ENCODE assay signal across 8 mouse cellular contexts in genomic region chr14:120910320-120910719, GRCm38 (mm10). TPM values are rescaled to one million over a fixed set of nuclear protein-coding genes. Genes with fewer than 3 reads are reported as not detected.
DNase-seq lines count a peak whose midpoint lies in the region; ATAC-seq and TF ChIP-seq lines count a peak whose summit lies in the region.

No protein-coding gene starts in this region.

- no peaks in the 10 kb centered on the region for H3K27me3 ChIP-seq in cerebellum, adult 2 months (ENCODE audit: control insufficient read depth, insufficient read depth, low read length)
- H3K27me3 ChIP-seq in embryonic facial prominence, embryonic 10.5 days (replicated peaks; ENCODE audit: low read depth, poor library complexity, severe bottlenecking) = no peaks in the 10 kb centered on the region
- H3K27me3 ChIP-seq in heart, postnatal 0 days (ENCODE audit: control insufficient read depth, insufficient read depth, low read length) = no peaks in the 10 kb centered on the region
- no peaks in the 10 kb centered on the region for H3K27me3 ChIP-seq in liver, embryonic 15.5 days

- 1% methylated on average over 17 of the region's 18 CpGs for WGBS in cerebellum, adult 2 months
- under 1% methylated on average over 18 of the region's 18 CpGs for WGBS in embryonic facial prominence, embryonic 10.5 days
- under 1% methylated on average over 18 of the region's 18 CpGs for WGBS in heart, postnatal 0 days
- under 1% methylated on average over 18 of the region's 18 CpGs for WGBS in liver, embryonic 15.5 days (ENCODE audit: insufficient replicate concordance)

- TF ChIP-seq EP300 in heart, postnatal 0 days (IDR thresholded peaks at IDR 0.05; ENCODE audit: low read depth) = no peak

- no peak overlapping the region for H3K27ac ChIP-seq in cerebellum, adult 2 months (ENCODE audit: insufficient read depth, low read length)
- peak overlapping the region; percentile 92 for H3K27ac ChIP-seq in embryonic facial prominence, embryonic 10.5 days (replicated peaks)
- H3K27ac ChIP-seq in heart, postnatal 0 days (ENCODE audit: low read depth) = peak overlapping the region; percentile 82
- H3K27ac ChIP-seq in liver, embryonic 15.5 days (replicated peaks) = peak overlapping the region; percentile 70

- peaks cover 11% of the 10 kb centered on the region; the same call in 1 of the 2 replicates for H3K36me3 ChIP-seq in embryonic facial prominence, embryonic 10.5 days (replicated peaks)
- H3K36me3 ChIP-seq in heart, postnatal 0 days (replicated peaks; ENCODE audit: control insufficient read depth, insufficient read depth, low read length) = no peaks in the 10 kb centered on the region
- H3K36me3 ChIP-seq in liver, embryonic 15.5 days (replicated peaks) = no peaks in the 10 kb centered on the region

- no peaks in the 10 kb centered on the region for H3K4me1 ChIP-seq in cerebellum, adult 2 months (ENCODE audit: control insufficient read depth, insufficient read depth, low read length)
- H3K4me1 ChIP-seq in embryonic facial prominence, embryonic 10.5 days = peaks cover 19% of the 10 kb centered on the region
- H3K4me1 ChIP-seq in heart, postnatal 0 days (ENCODE audit: control insufficient read depth, insufficient read depth) = peaks cover 9% of the 10 kb centered on the region; the same call in 1 of the 2 replicates
- peaks cover 24% of the 10 kb centered on the region for H3K4me1 ChIP-seq in liver, embryonic 15.5 days (replicated peaks)

- peak overlapping the region; percentile 74 for H3K4me3 ChIP-seq in cerebellum, adult 2 months (replicated peaks; ENCODE audit: insufficient read depth, low read depth, low read length)
- H3K4me3 ChIP-seq in embryonic facial prominence, embryonic 10.5 days = peak overlapping the region; percentile 88
- H3K4me3 ChIP-seq in heart, postnatal 0 days (ENCODE audit: low read depth, low read length) = peak overlapping the region; percentile 96
- H3K4me3 ChIP-seq in liver, embryonic 15.5 days (replicated peaks) = peak overlapping the region; percentile 87

- H3K4me2 ChIP-seq in heart, postnatal 0 days (ENCODE audit: low read depth, low read length) = peak overlapping the region; percentile 94
- peak overlapping the region; percentile 99 for H3K4me2 ChIP-seq in liver, embryonic 15.5 days

- no peak for TF ChIP-seq CTCF in cerebellum, adult 2 months (IDR thresholded peaks at IDR 0.05; ENCODE audit: borderline replicate concordance, insufficient read depth, low read depth, low read length)
- no peak for TF ChIP-seq CTCF in heart, postnatal 0 days (IDR thresholded peaks at IDR 0.05; ENCODE audit: low read depth)

- H3K9ac ChIP-seq in heart, postnatal 0 days (replicated peaks; ENCODE audit: low read depth, low read length) = peak overlapping the region; percentile 77
- peak overlapping the region; percentile 74 for H3K9ac ChIP-seq in liver, embryonic 15.5 days

- peak; percentile 51 for ATAC-seq in heart, postnatal 0 days (ENCODE audit: insufficient read depth, low read depth)
- ATAC-seq in liver, embryonic 15.5 days (ENCODE audit: insufficient read depth) = peak; percentile 38
- ATAC-seq in neutrophil, adult 5-6 weeks (ENCODE audit: extremely low read depth, insufficient number of reproducible peaks, low FRiP score, poor library complexity, severe bottlenecking) = peak; percentile 23; the same call in 1 of the 2 replicates

- no peak for TF ChIP-seq POLR2A in cerebellum, adult 2 months (IDR thresholded peaks at IDR 0.05; ENCODE audit: borderline replicate concordance, insufficient read depth, low read length)

- no peaks in the 10 kb centered on the region for H3K9me3 ChIP-seq in embryonic facial prominence, embryonic 10.5 days
- H3K9me3 ChIP-seq in heart, postnatal 0 days (replicated peaks; ENCODE audit: control insufficient read depth, low read length) = no peaks in the 10 kb centered on the region
- no peaks in the 10 kb centered on the region for H3K9me3 ChIP-seq in liver, embryonic 15.5 days (replicated peaks)

- DNase-seq in cerebellum, adult 2 months = no peak
- DNase-seq in cerebellum, adult 11-12 months = no peak
- DNase-seq in right cerebral cortex, adult 18-20 months = peak; percentile 49
- no peak for DNase-seq in right cerebral cortex, postnatal 36 days (ENCODE audit: low spot score in 2 of 2)
- DNase-seq in embryonic facial prominence, embryonic 10.5 days (ENCODE audit: low spot score) = no peak
- DNase-seq in heart, postnatal 0 days (ENCODE audit: low spot score) = no peak

RNA-seq across cellular contexts. Expression of gene Ipo5, which starts 0.7 kb away (rescaled TPM):
- polyA plus RNA-seq in cerebellum, adult 2 months (2012; rRNA removed) = 60.4 and 63.5 TPM in 2 replicates
- polyA plus RNA-seq in embryonic facial prominence, embryonic 10.5 days (2016; fragmentation: Nextera tagmentation; extraction: Ambion mirVana) = 129 and 138 TPM in 2 replicates
- total RNA-seq in heart, postnatal 0 days (2014; rRNA removed; ENCODE audit: low replicate concordance) = 62.1 and 95.6 TPM in 2 replicates
- polyA plus RNA-seq in heart, postnatal 0 days (2015; fragmentation: Nextera tagmentation; extraction: Ambion mirVana) = 36.2 and 40.6 TPM in 2 replicates
- polyA plus RNA-seq in liver, embryonic 15.5 days (2015; fragmentation: Nextera tagmentation; extraction: Ambion mirVana) = 34.9 and 36.7 TPM in 2 replicates
- total RNA-seq in neutrophil, adult 5-6 weeks (2017) = 27.9 and 28.5 TPM in 2 replicates
